Mouse (Mus musculus) urinary bladder, adult 2 months (tissue): ENCODE results near the gene Gm9918. TPM values are rescaled to one million over a fixed set of nuclear protein-coding genes. Genes with fewer than 3 reads are reported as not detected.

Experiments used
- DNase-seq: peaks from one replicate; pipeline ENCODE4 v3.0.0; 2022; ENCODE audit warnings: low spot score
- polyA plus RNA-seq: library from polyadenylated mRNA; depleted of rRNA; stranded (reverse); fragments of >200 nt; gene quantifications from 2 replicates; pipeline ENCODE4 v1.2.3, GENCODE M21; 2012

The Gm9918 gene
- polyA plus RNA-seq, 1 experiment: 0.56 TPM

DNA sequence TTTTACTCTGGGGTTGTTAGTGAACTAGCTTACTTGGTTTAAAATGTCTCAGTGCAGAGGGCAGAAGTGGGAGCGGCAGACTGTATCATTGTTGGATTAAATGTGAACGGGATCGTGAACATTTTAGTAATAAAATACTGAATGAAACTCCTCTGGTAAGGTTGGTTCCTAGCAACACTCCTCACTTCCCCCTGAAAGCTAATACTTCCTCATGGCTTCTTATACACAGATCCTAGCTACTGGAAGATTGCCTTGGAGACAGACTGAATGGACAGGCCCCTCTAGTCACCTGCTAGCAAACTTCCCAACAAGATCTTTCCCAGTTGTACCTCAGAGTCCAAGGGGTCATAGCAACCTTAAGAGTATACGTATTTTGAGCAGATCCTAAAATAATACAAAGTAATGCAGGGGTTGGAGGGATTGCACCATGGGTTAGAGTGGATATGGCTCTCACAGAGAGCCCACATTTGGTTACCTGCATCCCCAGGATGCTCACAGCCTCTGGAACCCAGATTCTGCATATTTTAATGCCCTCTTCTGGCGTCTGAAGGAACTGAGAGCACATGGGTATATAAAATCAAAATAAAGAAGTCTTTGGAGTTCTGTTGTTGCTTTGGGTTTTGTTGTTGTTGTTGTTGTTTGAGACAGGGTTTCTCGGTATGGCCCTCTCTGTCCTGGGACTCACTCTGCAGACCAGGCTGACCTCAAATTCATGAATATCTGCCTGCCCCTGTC, 3.8 kb downstream of the Gm9918 start:
- DNase-seq: no peak

DNA sequence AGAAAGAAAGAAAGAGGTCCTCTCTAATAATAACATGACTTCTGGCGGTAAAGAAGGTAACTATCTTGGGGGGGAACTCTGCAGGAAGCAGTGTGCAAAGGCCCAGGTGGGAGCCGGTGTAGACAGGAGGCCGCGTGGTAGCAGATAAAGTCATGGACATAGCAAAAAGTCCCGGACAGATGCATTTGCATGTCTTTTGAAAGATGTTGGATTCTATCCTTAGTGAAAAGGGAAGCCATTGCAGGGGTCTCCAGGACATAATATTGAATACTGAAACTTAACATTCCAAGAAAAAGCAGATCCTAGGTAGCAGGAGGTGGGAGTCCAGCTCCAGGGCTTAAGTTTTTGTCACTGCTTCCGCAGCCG, 8.3 kb downstream of the Gm9918 start:
- DNase-seq: no peak

DNA sequence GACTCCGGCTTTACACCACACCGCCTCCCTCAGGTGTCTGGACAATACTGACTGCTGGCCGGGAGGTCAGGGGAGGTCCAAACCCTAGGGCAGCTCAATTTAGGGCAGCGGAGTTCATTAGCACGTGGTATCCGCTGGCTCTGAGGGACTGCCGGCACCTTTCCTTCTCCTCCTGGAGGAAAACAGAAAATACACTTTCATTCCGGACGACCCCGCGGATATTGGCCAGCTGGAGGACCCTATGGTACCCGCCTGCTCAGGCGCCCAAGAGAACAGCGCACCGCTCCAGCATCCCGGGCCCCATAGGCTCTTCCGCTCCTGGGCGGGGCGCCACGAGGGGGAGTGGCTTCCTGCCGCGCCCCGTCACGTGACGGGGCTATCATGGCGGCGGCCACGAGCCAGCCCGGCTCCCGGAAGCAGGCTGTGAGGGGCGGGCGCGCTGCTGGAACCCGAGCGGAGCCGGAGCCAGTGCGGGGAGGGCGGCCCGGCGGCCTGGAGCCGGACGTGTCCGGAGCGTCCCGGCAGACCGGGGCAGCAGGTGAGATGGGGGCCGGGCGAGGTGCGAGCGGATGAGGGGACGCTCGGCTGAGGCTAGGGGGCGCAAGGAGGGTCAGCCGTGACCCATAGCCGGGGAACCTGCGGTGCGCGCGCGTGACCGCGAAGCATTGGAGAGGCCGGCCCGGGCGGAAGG, 8.9 kb downstream of the Gm9918 start, which contains the start of gene Mfsd5:
Mfsd5 (plus strand) TSS at position 363 of the 691 bp plus-strand sequence.
- DNase-seq: peak; percentile 91

DNA sequence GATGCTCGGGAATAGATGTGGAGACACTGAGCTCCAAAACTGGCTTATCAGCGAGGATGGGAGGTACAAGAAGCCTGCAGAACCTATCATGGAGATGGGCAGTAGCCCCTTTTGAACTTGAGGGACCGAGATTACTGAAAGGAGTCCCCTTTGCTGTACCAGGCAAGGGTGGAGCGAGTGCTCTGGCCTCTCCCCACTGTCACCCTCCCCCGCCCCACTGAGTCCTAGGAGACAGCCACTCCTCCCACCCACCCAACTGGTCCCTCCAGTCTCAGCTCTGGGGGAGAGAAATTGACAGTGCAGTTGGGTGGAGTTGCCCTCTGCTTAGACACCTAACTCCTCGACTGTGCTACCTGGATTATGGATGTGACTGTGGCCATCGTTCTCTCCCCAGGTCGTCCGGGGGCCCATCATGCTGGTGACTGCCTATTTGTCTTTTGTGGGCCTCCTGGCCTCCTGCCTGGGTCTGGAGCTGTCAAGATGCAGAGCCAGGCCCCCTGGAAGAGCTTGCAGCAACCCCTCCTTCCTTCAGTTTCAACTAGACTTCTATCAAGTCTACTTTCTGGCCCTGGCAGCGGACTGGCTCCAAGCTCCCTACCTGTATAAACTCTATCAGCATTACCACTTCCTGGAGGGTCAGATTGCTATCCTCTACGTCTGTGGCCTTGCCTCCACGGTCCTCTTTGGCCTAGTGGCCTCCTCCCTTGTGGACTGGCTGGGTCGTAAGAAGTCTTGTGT, 9.6 kb downstream of the Gm9918 start:
- DNase-seq: no peak

DNA sequence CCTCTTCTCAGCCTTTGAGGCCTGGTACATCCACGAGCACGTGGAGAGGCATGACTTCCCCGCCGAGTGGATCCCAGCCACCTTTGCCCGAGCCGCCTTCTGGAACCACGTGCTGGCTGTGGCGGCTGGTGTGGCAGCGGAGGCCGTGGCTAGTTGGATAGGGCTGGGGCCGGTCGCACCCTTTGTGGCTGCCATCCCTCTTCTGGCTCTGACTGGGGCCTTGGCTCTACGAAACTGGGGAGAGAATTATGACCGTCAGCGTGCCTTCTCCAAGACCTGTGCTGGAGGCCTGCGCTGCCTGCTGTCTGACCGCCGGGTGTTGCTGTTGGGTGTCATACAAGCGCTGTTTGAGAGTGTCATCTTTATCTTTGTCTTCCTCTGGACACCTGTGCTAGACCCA, 10.3 kb downstream of the Gm9918 start:
- no peak for DNase-seq

DNA sequence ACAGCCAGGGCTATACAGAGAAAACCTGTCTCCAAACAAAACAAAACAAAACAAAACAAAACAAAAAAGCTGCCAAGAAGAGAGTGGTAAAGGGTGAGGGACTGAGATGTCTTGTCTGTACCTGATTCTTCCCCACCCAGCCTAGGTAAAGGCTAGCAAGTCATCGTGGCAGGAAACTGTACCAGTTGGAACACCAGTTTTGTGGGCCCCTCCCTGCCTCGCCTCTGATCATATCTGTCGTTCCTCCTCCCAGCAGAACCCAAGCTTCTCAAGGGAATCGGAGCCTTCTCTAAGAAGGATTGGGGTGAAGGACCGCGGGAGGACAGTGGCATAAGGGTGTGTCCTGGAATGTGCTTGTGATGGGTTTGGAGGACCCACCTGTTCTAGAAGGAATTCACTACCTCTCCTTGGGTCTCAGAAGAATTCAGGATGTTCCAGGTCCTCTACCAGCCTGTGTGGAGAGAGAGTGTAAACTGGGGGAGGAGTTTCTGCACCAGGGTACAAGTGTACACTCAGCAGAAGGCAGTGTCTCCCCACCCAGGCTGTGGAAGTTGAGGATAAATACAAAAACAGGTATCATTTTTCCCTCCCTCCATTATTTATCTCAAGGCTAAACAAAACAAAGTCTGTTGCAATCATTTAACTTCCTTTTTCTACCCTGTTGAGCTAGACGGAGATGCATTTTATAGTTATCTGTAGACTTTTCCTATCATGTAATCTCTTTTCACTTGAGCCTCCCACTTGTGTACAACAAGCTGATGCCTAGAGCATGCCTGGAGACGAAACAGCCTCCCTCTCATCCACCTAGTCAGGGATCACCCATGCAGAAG, 12.3 kb downstream of the Gm9918 start:
- DNase-seq: no peak

DNA sequence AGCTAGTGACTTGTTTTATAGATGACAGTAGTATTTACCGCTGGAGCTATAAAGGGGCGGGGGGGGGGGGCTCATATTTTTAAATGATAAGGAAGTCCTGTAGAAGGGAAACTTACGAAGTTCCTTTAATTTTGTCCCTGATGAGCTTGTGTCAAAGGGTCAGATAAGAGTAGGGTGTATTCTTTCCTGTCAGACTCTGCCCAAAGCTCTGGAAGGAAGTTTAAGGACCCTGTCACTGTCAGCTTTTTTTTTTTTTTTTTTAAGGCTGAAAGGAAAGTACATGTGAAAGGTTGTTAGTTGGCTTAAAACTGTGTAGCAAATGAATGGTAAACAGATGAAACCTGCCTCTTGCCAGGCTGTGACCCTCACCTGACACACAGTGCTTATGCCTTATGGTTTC, 13.3 kb downstream of the Gm9918 start:
- no peak for DNase-seq

DNA sequence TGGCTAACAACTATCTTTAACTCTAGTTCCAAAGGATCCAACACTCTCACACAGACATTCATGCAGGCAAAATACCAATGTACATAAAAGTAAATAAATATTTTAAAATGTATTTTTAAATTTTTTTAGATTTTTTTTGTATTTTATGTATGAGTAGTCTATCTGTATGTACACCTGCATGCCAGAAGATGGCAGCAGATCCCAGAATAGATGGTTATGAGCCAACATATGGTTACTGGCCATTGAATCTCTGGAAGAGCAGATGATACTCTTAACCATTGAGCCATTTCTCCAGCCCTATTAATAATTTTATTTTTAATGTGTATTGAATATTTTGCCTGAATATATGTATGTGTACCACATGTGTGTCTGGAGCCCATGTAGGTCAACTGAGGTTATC, 17.0 kb downstream of the Gm9918 start:
- no peak for DNase-seq

DNA sequence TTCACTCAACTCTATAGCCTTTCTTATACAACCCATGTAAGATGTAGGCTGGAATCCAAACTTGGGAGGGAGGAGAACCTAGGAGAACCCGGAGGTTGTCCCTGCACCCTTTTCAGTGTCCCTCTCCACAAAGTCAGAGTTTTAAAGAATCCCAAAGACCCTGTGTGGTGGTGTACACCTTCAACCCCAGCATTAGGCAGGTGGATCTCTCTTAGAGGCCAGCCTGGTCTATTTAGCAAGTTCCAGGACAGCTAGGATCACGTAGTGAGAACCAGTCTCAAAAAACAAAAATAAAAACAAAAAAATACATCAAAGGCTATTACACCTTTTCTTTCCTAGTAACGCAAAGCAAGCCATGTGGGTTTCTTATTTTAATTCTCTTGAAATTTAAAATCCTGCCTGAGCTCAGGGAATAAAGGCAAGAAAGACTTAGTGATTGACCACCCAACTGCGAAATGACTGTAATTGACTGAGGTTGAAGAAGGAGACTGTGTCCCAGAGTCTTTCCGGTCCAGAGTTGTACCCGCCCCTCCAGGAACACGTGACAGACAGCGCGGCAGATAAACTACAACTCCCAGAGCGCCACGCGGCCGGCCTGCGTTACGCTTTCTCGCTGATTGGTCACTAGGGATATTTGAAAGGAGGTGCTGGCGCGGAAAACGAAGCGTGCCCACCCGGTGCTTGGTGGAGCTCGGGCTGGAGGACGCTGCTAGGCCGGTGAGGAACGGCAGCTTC, 25.4 kb downstream of the Gm9918 start, which contains the start of gene Espl1:
Espl1 (plus strand) TSS at position 634 of the 735 bp plus-strand sequence.
- peak; percentile 76 for DNase-seq

DNA sequence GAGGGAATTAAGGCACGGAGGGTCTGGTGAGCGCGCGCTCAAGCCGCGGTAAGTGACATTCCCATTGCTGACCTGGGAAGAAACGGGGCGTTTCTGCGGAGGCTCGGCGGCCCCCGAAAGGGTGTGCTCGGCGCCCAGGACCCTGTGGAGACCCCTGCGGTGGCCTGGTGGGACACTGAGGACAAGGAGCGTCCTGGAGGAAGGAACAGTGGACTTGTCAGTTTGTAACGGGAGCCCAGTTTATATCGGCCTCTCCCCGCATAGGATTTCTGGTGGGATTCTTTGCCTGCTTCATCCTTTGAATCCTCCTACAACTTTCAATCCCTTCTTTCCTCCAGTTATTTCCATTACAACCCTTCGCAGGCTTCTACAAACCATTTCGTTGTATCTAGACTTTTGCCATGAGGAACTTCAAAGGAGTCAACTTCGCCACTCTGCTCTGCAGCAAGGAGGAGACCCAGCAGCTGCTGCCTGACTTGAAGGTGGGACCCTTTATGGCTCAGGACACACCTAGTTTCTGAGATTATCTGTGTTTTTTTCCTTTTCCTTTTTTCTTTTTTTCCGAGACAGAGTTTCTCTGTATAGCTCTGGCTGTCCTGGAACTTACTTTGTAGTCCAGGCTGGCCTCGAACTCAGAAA, 26.1 kb downstream of the Gm9918 start:
- no peak for DNase-seq

DNA sequence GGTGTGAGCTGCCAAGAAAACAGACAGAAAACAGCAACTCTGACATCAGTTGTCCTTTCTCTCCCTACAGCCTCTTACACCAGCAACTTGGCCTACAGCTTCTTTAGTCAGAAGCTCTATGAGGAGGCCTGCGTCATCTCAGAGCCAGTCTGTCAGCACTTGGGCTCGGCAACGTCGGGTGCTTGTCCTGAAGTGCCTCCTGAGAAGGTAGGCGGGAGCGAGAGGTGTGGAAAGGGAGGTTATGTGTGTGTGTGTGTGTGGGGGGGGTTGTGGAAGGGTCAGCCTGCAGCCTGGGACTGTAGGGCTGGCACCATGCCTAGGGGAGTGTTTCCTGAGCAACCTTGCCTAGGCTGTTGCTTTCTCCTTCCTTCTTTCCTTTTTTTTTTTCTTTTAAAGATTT, 32.2 kb downstream of the Gm9918 start:
- no peak for DNase-seq

DNA sequence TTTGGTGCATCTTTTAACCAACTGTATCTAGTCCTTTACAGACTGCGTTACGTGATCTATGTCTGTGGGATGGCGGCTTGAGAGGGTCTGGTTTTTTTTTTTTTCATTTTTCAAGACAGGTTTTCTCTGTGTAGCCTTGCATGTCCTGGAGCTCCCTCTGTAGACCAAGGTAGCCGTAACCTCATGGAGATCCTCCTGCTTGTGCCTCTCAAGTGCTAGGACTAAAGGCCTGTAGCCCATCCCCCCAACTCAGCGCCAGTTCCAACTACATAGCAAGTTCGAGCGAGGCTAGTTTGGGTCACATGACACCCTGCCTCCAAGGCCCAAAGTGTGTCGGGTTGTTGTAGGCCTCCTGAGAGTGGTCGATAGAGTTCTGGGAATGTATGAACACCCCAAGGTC, 38.4 kb downstream of the Gm9918 start:
- no peak for DNase-seq

DNA sequence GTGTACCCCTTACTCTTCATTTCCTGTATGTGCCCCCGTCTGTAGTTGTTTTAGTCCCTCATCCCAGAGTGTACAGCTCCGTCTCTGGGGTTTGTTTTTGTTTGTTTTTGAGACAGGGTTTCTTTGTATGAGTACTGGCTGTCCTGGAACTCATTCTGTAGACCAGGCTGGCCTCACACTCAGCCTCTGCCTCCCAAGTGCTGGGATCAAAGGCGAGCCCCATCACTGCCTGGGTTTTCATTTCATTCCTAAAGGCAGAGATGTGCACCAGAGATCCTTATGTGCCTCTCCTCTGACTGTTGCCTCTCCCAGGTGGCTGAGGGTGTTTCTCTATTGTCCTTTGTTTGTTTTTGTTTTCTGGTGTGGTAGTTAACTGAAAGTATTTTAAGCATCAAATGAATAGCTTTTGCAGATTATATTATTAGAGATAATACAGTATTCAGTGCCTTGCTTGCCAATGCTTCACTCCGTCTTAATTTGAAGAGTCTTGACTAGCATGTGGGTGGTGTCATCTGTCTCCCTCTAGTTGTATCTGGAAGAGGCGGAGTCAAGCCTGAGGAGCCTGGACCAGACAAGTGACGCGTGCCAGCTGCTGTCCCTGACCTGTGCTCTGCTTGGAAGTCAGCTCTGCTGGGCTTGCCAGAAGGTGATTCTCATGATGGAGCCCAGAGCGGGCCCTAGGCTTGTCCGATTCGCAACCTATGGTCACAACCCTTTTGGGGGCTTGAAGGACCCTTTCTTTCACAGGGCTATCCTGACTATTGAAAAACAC, 39.9 kb downstream of the Gm9918 start:
- DNase-seq: no peak

DNA sequence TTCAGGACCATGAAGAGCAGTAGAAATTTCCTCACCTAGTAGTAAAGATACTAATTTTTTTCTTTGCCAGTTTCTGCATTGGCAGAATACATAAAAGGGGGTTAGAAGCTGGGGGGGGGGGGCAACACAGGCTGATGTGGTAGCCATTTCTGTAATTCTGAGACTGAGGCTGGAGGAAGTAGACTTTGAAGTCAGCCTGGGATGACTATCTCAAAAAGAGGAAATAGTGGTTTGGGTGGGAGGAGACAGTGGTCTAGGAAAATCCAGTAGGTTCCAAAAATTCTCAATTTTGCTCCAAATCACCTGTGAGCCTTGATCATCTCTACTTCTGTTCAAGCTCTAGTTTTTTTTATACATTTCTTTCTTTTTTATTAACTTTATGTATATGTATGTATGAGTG, 41.1 kb downstream of the Gm9918 start:
- DNase-seq: no peak

DNA sequence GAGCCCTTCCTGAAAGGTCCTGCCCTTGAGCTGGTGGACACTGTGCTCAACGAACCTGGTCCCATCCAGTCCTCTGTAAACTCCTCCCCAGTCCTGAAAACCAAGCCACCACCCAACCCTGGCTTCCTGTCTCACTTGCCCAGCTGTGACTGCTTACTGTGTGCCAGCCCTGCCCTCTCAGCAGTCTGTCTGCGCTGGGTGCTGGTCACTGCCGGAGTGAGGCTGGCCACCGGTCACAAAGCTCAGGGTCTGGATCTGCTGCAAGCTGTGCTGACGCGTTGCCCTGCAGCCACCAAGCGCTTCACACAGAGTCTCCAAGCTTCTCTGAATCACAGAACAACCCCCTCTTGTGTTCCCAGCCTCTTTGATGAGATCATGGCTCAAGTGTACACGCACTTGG, 44.9 kb downstream of the Gm9918 start:
- DNase-seq: no peak

DNA sequence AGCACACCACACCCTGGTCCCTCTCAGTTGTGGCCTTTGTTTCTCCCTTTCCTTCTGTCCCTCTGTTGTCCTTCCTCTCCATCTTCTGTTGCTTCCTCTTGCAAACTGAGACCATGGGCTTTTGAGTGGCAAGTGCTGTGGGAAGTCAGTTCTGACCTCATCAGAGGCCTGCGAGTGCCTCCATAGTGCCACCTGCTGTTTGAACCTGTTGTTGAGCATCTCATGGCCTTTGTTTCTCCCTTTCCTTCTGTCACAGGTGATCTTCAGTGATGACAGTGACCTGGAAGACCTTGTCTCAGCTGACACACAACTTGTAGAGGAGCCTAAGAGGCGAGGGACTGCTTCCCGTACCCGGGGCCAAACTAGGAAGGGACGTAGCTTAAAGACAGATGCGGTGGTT, 45.9 kb downstream of the Gm9918 start:
- DNase-seq: no peak
